Mouse (Mus musculus) thymus, adult 18-20 months (tissue): ENCODE data around the gene Uso1.
"Not testable (repeated sequence)": the region's sequence is repeated elsewhere in the genome, so short reads cannot be mapped to it uniquely, and the experiment has no call there.

Experiments used
- DNase-seq, 2 experiments: peaks; one replicate each; pipeline ENCODE4 v3.0.0; 2022; ENCODE audit warnings: mixed read lengths in 2 of 2

Uso1 gene

DNA sequence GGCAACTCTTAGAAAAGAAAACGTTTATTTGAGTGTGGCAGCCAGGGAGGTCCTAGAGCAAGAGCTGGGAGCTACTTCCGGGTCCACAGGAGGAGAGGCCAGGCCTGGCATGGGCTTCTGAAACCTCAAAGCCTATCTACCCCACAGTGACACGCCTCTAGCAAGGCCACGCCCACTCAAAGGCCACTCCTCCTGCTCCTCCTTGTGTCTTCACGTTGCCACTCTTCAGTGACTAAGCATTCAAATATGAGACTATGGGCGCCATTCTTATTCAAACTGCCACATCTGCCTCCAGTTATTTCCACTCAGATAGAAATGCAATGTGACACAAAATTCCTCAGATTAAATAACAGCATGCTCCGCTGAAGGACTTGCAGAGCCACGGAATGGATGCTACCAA lies 9.2 kb upstream of the Uso1 start:
- peak in 1 of 2 experiments; percentile 31 for DNase-seq

DNA sequence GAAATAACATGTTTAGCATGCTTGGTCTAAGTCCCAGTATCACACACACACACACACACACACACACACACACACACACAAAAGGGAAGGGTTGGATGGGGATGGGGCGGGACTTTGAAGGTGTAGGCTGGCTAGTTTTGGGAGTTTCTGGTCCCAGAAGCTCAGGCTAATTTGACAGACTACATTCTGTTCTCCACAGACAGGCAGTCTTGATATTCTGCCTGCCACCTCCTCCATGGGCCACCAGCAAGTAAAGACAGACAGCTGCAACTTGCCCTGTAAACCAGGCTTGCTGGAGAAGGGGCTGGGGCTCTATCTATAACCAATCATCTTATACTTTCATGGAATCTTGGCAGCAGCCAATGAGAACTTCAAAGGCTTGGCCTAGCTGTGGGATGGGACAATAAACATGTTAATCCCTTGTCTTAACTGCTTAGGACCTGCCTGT lies 8.4 kb upstream of the Uso1 start:
- no peak for DNase-seq

DNA sequence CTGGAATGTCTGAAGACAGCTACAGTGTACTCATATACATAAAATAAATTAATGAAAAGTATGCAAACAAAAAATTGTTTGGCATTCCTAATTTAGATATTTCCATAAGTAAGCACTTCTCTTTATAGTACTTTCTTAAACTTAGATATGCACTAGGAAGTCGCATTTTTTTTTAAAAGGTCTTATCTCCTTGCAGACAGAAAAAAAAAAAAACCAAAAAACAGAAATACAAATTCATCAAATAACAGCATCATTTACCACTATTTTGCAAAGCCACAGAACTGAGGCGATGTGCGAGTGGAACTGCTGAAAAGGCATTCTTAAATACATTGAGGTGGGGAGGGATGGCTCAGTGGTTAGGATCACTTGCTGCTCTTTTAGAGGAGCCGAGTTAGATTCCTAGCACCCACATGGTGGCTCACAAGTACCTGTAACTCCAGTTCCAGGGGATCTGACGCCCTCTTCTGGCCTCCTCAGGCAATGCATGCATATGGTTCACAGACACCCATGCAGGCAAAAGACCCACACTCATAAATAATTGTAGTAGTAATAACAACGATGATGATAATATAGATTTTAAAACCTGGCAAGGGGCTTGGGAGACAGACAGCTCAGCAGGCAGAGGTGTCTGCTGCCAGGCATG lies 7.6 kb upstream of the Uso1 start:
- no peak for DNase-seq

DNA sequence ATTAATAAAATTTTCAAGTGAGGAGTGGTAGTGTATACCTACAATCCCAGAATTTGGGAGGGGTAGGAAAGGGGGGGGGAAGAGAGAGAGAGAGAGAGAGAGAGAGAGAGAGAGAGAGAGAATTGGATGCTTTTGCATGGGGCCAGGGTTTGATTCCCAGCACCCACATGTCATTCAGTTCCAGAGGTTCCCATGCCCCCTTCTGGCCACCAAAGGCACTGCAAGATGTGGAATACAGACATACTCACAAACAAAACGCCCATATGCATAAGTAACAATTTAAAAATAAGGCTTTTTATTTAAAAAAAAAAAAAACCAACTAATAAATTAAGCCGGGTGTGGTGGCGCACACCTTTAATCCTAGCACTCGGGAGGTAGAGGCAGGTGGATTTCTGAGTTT lies 5.6 kb upstream of the Uso1 start:
- no peak for DNase-seq

DNA sequence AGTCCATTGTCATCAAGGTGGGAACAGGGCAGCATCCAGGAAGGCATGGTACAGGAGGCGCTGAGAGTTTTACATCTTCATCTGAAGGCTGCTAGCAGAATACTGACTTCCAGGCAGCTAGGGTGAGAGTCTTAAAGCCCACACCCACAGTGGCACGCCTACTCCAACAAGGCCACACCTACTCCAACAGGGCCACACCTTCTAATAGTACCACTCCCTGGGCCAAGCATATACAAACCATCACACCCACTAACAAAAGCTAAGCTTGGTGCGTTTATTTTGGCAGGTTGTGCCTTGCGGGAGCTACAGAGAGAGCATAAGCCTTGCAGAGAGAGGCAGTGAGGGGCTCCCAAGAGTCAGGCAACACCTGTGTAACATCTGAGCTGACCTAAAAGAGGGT lies 4.7 kb upstream of the Uso1 start:
- DNase-seq, result not testable (repeated sequence)

DNA sequence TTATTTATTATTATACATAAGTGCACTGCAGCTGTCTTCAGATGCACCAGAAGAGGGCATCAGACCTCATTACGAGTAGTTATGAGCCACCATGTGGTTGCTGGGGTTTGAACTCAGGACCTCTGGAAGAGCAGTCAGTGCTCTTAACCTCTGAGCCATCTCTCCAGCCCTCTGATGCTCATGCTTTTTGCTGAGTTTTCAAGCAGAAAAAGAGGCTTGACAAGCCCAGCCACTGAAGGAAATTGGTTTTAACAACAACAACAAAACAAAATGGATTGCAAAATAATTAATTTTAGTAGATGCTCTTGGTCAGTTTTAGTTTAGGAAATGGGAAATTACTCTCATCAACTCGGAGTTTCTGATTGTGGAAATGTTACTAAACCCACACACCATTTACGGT lies 2.8 kb upstream of the Uso1 start:
- no peak for DNase-seq

DNA sequence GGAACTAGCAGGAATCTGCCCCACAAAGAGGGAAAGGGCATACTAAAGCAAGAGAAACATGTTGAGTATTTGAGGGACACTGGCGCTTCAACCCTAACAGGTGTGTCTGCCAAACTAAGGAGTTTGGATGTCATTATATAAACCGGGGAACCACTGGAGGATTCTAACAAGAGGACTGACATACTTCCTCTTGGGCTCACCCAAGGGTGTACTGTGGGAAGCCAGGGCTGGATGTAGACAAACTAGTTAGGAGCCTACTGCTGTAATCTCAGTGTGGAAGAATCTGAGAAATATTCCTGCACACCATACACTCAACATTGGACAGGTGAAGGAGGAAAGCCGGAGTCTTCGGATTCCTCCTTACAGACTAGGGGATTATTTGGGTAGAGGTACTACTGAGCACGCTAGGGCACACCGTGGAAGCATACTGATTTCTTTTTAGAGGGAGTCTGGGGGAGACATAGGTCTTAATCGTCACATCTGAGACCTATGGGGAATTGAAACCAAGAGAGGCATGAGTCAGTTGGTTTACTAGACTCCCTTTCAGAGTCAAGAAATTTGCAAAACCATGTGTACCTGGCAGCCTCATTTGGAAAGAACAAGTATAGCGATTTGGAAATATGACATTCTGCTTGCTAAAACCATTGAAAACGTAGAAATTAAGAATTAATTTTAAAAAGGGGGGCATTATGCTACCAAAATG lies 1.1 kb upstream of the Uso1 start:
- no peak for DNase-seq

DNA sequence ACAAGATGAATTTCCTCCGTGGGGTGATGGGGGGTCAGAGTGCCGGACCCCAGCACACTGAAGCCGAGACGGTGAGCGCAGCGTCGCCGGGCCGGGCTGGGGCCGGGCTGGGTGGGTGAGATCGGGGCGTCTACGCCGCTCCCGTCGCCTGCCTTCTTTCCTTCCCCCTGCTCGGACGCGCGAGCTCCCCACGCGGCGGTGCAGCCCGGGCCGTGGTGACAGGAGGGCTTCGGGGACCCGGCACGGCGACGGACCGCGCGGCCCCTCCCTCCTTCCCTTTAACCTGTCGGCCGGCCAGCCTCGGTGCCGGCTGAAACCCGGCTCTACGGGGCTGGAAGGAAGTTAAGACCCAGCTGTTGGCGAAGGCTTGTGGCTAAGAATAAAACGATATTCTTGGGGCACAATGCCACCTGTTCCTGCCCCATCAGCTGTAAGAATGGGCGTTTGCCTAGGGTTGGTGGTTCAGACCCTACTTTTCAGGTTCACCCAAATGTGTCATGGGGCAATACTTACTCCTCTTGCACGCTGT lies 419 bp downstream of the Uso1 start:
- DNase-seq, result peak; percentile 48 to 53

DNA sequence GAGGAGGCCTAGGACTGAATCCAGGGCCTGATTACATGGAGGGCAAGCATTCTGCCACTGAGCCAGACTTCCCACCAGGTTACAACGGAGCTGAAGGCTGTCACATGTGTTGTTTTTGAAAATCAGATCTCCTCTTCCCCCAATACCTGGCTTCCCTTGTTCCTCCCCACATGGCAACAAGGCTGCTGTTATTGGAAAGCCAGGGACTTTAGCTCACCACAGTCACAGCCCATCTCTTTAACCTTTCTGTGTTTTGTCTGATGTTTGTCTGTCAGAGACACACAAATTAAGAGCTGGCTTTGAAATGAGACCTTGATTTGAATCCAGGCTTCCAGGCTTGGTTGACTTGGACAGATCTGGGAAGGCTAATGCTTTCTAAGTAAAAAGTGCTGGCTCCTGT lies 1.5 kb downstream of the Uso1 start:
- no peak for DNase-seq

DNA sequence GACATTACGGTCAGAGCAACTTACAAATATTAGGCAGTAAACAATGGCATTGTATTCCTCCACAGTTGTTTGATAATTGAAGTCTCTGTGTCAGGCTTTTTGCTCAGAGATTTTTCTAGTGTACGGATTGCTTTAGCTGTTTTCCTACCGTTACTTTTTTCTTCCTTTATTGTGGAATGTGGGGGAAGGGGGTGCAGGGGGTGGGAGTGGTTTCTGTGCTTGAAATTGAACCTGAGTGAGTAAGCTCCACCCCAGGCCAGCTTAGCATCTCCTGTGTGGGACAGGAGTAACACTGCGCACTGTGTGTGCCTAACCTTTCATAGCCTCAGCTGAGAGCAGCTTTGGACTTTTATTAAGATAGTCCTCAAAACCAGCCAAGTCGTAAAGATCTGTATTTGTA lies 4.0 kb downstream of the Uso1 start:
- no peak for DNase-seq

DNA sequence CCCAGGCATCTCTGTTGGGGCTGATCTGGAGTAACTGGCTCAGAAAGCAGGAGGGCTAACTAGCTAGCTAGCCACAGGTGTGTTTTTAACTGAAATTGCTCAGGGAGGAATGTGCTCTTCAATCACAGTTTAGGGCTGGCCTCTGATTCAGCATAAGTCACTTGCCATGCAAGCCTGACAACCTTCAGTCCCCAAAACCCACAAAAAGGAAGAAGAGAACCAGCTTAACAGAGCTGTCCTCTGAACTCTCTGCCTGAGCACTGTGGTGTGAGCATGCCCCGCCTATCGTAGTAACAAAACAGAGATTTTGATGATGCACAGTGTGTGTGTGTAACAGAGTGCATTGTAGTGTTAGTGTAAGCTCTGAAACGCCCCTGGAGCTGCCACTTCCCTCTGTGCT lies 4.7 kb downstream of the Uso1 start:
- DNase-seq, result no peak

DNA sequence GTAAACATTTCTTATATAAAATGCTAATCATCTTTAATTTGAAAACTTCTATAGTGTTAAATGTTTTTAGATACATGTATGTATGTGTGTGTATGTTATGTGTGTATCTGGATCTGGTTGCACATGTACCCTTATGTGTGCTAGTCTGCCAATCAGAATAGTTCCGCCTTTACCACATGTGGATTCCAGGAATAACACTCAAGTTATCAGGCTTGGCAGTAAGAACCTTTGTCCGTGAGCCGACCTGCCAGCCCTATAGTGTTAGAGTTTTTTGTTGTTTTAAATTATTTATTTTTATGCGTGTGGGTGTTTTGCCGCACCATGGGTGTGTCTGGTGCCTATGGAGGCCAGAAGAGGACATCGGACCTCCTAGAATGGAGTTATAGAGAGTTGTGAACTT lies 5.9 kb downstream of the Uso1 start:
- no peak for DNase-seq

DNA sequence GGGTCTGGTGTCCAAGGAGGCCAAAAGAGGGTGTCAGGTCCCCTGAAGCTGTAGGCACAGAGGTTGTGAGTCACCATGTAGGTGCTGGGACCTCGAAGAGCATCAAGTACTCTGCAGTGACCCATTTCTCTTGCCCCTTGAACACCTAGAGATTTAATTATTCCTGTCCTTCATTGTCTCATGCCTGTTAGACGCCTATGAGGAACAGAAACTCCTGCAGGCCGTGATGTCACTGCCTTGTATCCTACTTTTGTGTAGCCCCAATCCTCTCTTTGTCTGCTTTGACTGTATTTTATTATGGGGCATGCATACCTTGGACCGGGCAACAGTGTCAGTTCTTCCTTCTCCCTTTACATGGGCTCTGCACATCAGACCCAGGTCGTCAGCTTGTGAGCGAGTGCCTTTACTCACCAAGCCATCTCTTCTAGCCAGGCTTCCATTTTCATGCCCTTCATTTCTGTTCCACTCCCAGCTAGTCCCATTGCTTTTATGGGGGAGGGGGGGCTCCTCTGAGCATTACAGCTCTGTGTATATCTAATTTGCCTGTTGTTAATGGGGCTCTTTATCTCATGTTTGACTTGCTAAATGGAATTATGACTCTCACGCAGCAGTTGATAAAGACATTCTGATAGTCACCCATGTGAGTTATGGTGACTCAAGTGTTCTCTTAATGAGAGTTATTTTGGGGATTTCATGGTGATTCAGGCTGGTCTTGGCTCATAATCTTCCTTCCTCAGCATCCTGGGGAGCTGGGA lies 7.4 kb downstream of the Uso1 start:
- DNase-seq, result no peak

DNA sequence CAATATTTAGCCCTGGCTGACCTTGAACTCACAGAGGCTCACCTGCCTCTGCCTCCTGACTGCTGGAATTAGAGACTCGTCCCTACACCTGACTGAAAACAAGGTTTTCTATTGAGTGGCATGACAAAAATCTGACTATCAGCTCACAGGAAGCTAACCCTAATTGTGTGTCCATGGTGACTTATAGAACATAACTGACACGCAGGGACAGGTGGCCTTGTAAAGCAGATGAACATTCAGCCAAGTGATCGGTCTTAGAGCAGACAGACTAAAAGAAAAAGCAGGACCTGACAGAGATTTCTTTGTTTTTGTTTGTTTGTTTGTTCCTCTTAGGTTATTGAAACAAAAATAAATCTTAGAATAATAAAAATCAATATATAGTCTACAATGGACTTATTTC lies 10.5 kb downstream of the Uso1 start:
- no peak for DNase-seq

DNA sequence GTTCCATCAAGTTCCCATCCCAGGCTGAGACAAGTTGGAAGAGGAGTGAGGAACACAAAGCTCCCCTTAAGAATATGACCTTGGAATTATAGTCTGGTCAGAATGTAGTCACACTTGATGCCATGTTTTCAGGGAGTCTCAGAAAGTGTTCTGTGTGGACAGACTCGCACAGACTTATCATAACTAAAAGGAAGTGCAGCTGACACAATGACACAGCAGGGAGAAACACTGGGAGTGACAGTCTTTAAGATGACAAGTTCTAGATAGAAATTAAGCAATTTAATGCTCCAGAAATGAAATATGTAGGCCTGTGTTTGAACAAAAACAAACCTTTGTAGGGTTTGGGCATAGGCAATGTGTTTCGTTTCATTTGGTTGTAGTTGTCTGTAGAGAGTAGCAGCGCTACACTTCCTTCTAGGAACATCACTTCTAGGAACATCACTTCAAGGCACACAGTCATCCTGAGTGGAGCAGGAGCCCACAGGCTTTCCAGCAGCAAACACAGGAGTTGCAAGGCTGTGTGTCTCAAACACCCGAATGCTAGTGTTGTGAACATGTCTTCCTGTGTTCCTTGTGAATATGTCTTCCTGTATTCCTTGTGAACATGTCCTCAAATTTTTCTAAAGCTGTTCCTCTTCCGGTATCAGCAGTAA lies 11.7 kb downstream of the Uso1 start:
- DNase-seq, result no peak

DNA sequence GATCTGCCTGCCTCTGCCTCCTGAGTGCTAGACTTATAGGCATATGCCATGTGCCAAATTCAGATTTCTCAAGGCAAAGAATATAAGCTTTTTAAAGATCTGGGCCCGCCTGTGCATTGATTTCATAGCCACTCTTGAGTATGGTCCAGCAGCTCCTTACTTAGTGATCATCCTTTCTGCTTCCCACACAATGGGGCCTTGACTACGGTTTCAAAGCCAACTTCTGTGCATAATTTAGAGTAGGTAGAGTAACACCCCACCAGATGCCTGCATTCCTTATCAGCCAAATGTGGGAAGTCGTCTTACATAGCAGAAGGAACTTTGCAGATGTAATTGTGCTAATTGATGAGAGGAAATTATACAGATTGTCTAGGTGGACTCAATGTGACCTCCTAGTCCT lies 17.1 kb downstream of the Uso1 start:
- no peak for DNase-seq

DNA sequence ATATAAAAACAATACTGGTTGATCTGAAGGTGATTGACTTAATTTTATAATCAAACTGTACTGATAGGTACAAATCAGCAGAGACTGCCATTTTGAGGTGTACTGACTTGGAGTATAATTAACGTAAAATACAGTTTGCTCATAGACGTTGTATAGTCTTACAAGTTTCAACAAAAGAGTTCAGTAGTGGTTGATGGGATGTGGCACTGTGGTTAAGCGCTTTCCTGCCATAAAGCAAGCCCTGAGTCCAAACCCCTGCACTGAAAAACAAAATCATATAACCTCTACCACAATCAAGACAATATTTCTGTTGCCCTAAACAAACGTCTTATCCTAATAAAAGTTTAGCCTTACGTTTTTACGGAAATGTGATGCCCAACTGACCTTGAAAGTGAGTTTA lies 28.2 kb downstream of the Uso1 start:
- no peak for DNase-seq

DNA sequence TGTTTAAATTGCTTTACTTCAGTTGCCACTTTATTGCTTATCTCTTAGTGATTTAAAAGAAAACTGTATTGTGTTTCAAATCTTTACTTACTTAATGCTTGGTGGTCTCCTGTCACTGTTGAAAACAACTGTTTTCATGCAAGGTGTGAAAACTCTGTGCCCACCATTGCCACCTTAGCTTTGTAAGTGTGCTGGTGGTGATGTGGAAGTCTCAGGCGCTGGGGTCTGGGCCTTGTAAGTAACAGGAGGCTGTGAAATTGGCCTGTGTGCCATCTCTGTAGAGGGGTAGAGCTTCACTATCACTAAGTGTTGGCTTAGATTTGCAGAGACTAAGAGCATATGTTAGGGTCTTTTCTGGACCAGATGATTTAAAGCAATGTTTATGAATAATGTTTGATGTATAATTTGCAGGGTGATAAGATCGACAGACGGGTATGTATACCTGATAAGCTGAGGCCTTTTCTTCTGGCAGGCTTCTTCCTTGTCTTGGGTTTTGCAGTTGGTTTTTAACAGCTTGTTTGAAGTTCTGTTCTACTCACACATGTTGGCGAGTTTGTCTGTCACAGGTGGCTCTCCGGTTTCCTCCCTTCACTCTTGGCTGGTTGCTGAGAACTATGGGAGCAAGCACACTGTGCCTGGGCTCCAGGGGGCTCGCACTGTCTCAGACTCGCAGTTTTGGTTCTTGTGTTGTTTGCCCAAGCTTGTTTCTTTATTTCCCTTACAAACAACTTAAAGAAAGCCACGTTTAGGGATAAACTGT lies 45.5 kb downstream of the Uso1 start:
- DNase-seq, result peak; percentile 57 to 74

DNA sequence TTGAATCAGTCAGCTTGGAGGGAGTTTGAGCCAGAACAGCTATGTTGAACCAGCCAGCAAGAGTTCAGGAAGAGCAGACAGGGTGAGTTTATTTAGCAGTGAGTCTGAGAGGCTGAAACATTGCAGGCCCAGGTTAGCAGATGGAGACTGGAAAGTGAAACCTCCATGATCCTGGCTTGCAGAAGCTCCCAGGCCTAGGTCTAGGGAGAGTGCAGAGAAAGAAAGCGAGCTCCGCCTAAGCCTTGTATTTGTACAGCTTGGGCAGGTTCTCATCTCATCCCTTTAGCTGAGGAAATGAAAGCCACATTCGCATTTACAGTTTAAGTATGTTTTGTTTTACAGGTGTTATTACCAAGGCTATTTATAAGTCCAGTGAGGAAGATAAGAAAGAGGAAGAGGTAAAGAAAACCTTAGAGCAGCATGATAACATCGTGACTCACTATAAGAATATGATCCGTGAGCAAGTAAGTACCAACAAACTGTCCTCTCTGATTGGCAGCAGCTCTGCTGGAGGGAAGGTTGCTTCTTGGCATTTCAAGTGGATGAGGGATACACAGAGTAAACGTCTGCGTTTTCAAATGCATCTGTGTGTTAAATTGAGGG lies 51.2 kb downstream of the Uso1 start:
- no peak for DNase-seq

DNA sequence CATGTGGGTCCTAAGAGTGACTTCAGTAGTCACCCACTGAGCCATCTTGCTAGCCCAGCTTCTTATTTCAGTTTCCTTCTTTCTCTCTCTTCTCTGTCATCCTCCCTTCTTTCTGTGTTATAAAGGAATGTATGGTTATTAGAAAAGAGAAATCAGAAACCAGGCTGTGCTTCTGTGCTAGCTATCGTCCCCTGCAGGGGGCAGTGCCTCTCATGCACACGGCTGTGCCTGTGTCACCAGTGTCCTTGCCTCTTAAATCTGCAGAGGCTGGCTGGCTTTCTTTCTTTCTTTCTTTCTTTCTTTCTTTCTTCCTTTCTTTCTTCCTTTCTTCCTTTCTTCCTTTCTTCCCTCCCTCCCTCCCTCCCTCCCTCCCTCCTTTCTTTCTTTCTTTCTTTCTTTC lies 58.0 kb downstream of the Uso1 start:
- not testable (repeated sequence) for DNase-seq

DNA sequence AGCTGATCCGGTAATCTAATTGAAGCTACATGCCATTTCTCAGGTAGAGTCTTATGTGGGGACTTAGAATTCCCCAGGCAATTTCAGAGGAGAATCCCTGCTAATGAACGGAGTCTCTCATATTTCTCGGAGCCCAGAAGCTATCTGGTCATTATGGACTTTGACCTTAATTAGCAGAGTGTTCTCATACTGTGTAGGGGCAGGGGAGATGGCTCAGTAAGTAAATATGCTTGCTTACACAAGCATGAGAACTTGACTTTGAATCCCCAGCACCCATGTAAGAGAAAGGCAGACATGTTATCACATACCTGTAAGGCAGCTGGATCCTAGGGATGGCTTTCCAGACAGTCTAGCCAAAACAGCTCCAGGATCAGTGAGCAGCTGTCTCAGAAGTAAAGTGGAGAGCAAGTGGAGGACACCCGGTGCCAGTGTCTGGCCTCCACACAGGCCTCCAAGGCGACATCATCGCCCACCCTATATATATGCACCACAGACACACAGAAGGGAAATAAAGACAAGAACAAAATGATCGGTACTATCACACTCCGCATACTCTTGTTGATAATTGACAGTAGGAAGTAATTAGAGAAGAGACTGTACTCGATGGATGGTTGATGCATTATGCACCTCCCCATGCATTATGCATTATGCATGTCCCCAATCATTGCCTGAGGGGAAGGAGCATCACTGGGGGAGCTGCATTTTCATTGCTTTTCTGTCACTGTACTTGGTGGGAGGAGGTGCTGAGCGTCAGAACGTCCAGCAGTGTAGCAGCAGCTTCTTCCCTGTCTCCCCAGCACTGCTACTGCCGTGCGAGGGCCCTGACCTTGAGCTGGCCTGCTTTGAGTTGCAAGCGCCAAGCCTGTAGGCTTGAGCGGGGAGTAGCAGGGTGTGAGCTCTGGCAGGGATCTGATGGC lies 59.4 kb downstream of the Uso1 start:
- no peak for DNase-seq
